Mouse (Mus musculus) liver, embryonic 14.5 days (tissue): ENCODE measurements around the gene Hdlbp. TPM values are rescaled to one million over a fixed set of nuclear protein-coding genes. Genes with fewer than 3 reads are reported as not detected.

Source experiments
- ATAC-seq: fragments of 200-750 bp; cut with Nextera tagmentation; 2 replicates; pipeline ENCODE4 v1.8.0; 2017; ENCODE audit warnings: moderate number of reproducible peaks, mild to moderate bottlenecking, moderate library complexity; ENCODE audit not compliant: insufficient read depth
- DNase-seq, 3 experiments: peaks; one replicate each; pipeline ENCODE4 v3.0.0-alpha.2; 2012 to 2013; ENCODE audit warnings: low read depth in 3 of 3, low spot score in 3 of 3
- H3K27ac ChIP-seq: fragments of 300-500 bp; sonication (generic); 2 replicates; pipeline ENCODE4 v1.5.1; 2014; ENCODE audit warnings: moderate library complexity, mild to moderate bottlenecking, control low read depth, inconsistent platforms
- H3K27me3 ChIP-seq: fragments of 300-500 bp; sonication (generic); 2 replicates; pipeline ENCODE4 v1.6.1; 2014; ENCODE audit warnings: mild to moderate bottlenecking, low read length, moderate library complexity; ENCODE audit not compliant: control insufficient read depth, insufficient read depth
- H3K36me3 ChIP-seq: fragments of 300-500 bp; sonication (generic); replicated peaks from 2 replicates; pipeline ENCODE4 v1.6.1; 2014; ENCODE audit warnings: low read depth; ENCODE audit not compliant: control insufficient read depth, insufficient read depth
- H3K4me1 ChIP-seq, 2 experiments: fragments of 200-500 bp in 1 of 2; fragments of 300-500 bp in 1 of 2; sonication (generic) in 1 of 2; replicated peaks; 2 replicates each; pipeline ENCODE4 v1.6.1; 2012 to 2014; ENCODE audit warnings: antibody characterized with exemption in 1 of 2, inconsistent platforms in 1 of 2, low read length in 1 of 2; ENCODE audit not compliant: control insufficient read depth in 2 of 2, insufficient read depth in 2 of 2
- H3K4me2 ChIP-seq: fragments of 300-500 bp; sonication (generic); 2 replicates; pipeline ENCODE4 v1.6.1; 2014; ENCODE audit warnings: low read depth, mild to moderate bottlenecking, control low read depth, moderate library complexity
- H3K4me3 ChIP-seq, 2 experiments: fragments of 200-500 bp in 1 of 2; fragments of 300-500 bp in 1 of 2; sonication (generic) in 1 of 2; 2 replicates each; pipeline ENCODE4 v1.5.1; 2012 to 2014; ENCODE audit warnings: low read depth in 2 of 2, low read length in 2 of 2, mild to moderate bottlenecking in 2 of 2, control low read depth in 1 of 2, inconsistent platforms in 1 of 2, moderate library complexity in 1 of 2; ENCODE audit not compliant: insufficient read depth in 1 of 2
- H3K9ac ChIP-seq: fragments of 300-500 bp; sonication (generic); replicated peaks from 2 replicates; pipeline ENCODE4 v1.6.1; 2014; ENCODE audit warnings: mild to moderate bottlenecking, control low read depth, moderate library complexity
- H3K9me3 ChIP-seq: fragments of 300-500 bp; sonication (generic); 2 replicates; pipeline ENCODE4 v1.6.1; 2016; ENCODE audit warnings: low read length, mixed read lengths; ENCODE audit not compliant: control insufficient read depth
- CTCF ChIP-seq: IDR thresholded peaks from 2 replicates; pipeline ENCODE4 v1.5.1; 2016; ENCODE audit warnings: antibody characterized with exemption, low read depth, control low read depth
- EP300 ChIP-seq: IDR thresholded peaks from 2 replicates; pipeline ENCODE4 v1.6.1; 2016; ENCODE audit warnings: antibody characterized with exemption, low read depth
- WGBS: fragments of 180-500 bp; shearing (Covaris S2); extraction: QIAGEN DNeasy Blood & Tissue Kit; methylation state at CpG from one replicate; pipeline ENCODE4 v1.1.7; 2014; ENCODE audit not compliant: insufficient replicate concordance; 5-methylcytosine and 5-hydroxymethylcytosine counted together
- polyA plus RNA-seq, 2 experiments: library from polyadenylated mRNA; depleted of rRNA in 1 of 2; stranded (reverse) in 1 of 2; unstranded in 1 of 2; fragments of >200 nt; fragmentation: Nextera tagmentation in 1 of 2; extraction: Ambion mirVana in 1 of 2; gene quantifications; 2 replicates each; pipeline versions ENCODE4 v1.2.1 to v1.2.3; 2012 to 2014

The Hdlbp gene
- polyA plus RNA-seq, 2 experiments, result 47.2 to 59.3 TPM

DNA sequence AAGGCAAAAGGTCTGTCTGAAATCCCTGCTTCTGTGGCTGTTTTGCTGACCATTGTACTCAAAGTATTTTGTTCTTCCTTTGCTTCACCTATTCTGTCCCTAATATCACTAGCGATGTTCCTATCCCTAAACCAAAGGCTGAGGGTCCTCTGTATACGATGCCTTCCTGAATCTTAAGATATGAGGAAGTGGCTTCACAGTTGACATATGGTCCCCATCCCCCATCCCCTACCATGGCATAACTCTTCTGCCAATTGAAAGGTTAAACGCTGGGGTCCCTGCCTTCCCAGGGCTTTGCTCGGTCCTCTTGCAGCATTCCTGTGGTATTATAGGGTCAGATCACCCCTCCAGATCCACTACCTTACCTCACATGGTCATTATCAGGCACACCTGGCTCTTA is 75.2 kb downstream of the Hdlbp start:
- ATAC-seq, result no peak
- 31% methylated on average over 4 of the region's 4 CpGs for WGBS
- TF ChIP-seq EP300 (no peak), CTCF (no peak)

GRCm38 (mm10) chr1:93401191-93402052 is 77.2 kb downstream of the Hdlbp start:
- Histone ChIP-seq H3K27me3 (no peaks in the 10 kb centered on the region), H3K4me1 (no peaks in the 10 kb centered on the region), H3K4me3 (peak overlapping the region; percentile 13 to 17; a peak in 3 of 4 replicates), H3K9me3 (no peaks in the 10 kb centered on the region), H3K27ac (no peak overlapping the region), H3K9ac (no peak overlapping the region), H3K36me3 (peaks cover 2% of the 10 kb centered on the region; the same call in 1 of the 2 replicates), H3K4me2 (peak overlapping the region; percentile 51)
- 12% methylated on average over 38 of the region's 38 CpGs for WGBS
- TF ChIP-seq CTCF (peak; percentile 16; the same call in 1 of the 2 replicates), EP300 (no peak)
- 0 out of 2 replicates have a peak, but pooled peaks have one; percentile 14 for ATAC-seq
- DNase-seq, result no peak

More for the DNA sequence above, 75.2 kb downstream of the Hdlbp start:
- H3K4me3 ChIP-seq, result no peak overlapping the region
- no peak overlapping the region for H3K9ac ChIP-seq
- DNase-seq, result no peak
- H3K9me3 ChIP-seq, result no peaks in the 10 kb centered on the region
- H3K27me3 ChIP-seq, result no peaks in the 10 kb centered on the region
- no peak overlapping the region for H3K4me2 ChIP-seq
- H3K27ac ChIP-seq, result no peak overlapping the region
- H3K36me3 ChIP-seq, result peaks cover 21% of the 10 kb centered on the region
- no peaks in the 10 kb centered on the region for H3K4me1 ChIP-seq

DNA sequence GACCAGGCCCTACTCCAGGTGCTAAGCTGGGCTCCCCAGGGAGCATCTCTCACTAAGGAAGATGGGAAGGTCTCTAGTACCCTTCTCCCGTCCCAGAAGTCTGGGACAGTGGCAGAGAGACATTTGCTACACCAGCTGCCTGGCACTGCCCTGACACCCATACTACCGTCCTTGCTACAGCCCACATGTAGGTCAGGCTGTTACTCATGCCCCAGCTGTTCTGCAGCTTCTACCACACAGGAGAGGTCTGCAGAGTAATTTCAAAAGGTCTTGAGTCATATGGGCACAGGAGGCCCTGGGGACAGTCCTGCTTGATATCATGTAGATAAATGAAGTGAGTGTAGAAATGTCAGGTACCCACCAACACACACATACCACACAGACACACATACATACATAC is 89.7 kb downstream of the Hdlbp start:
- H3K4me1 ChIP-seq, result no peaks in the 10 kb centered on the region
- ATAC-seq (no peak), DNase-seq (no peak)
- no peak for TF ChIP-seq CTCF
- no peak for TF ChIP-seq EP300
- H3K36me3 ChIP-seq, result no peaks in the 10 kb centered on the region
- H3K9me3 ChIP-seq, result no peaks in the 10 kb centered on the region
- H3K27ac ChIP-seq, result no peak overlapping the region
- H3K4me2 ChIP-seq, result no peak overlapping the region
- no peak overlapping the region for H3K4me3 ChIP-seq
- H3K27me3 ChIP-seq, result no peaks in the 10 kb centered on the region
- 56% methylated on average over 2 of the region's 2 CpGs for WGBS
- no peak overlapping the region for H3K9ac ChIP-seq

GRCm38 (mm10) chr1:93387198-93387597 is 91.4 kb downstream of the Hdlbp start:
- no peak overlapping the region for H3K9ac ChIP-seq
- no peak for TF ChIP-seq EP300
- 46% methylated on average over 2 of the region's 2 CpGs for WGBS
- H3K27me3 ChIP-seq, result no peaks in the 10 kb centered on the region
- H3K27ac ChIP-seq, result no peak overlapping the region
- no peaks in the 10 kb centered on the region for H3K4me1 ChIP-seq
- DNase-seq (no peak), ATAC-seq (no peak)
- H3K9me3 ChIP-seq, result no peaks in the 10 kb centered on the region
- H3K4me3 ChIP-seq, result no peak overlapping the region
- no peak overlapping the region for H3K4me2 ChIP-seq
- H3K36me3 ChIP-seq, result no peaks in the 10 kb centered on the region

DNA sequence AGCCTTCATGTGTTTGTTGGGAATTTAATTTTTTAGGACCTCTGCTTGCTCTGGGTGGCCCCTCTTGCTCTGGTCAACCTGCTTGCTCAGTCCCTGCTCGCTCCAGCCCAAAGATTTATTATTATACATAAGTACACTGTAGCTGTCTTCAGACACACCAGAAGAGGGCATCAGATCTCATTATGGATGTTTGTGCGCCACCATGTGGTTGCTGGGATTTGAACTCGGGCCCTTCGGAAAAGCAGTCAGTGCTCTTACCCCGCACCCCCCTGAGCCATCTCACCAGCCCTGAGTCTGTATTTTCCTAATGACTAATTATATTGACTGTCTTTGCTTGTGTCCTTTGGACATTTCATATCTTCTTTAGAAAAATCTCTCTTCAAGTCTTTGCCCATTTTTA is 99.5 kb downstream of the Hdlbp start:
- Histone ChIP-seq H3K36me3 (no peaks in the 10 kb centered on the region), H3K27me3 (no peaks in the 10 kb centered on the region), H3K9me3 (no peaks in the 10 kb centered on the region), H3K4me1 (peaks cover 0 to 5% of the 10 kb centered on the region in 2 experiments; a peak in 1 of 4 replicates), H3K27ac (no peak overlapping the region), H3K4me2 (no peak overlapping the region), H3K9ac (no peak overlapping the region), H3K4me3 (no peak overlapping the region)
- DNase-seq, result no peak
- no peak for ATAC-seq
- 59% methylated on average over 5 of the region's 5 CpGs for whole genome bisulfite sequencing
- peak; percentile 22; the same call in 1 of the 2 replicates for TF ChIP-seq CTCF
- no peak for TF ChIP-seq EP300
